Mouse (Mus musculus) kidney, postnatal 0 days (tissue): ENCODE measurements around the gene Mcrs1. TPM values are rescaled to one million over a fixed set of nuclear protein-coding genes. Genes with fewer than 3 reads are reported as not detected.

ENCODE experiments used
- ATAC-seq: fragments of 200-750 bp; cut with Nextera tagmentation; replicated peaks from 2 replicates; pipeline ENCODE4 v1.8.0; 2017; ENCODE audit warnings: low read depth, moderate number of reproducible peaks, moderate TSS enrichment, moderate library complexity; ENCODE audit not compliant: low FRiP score
- DNase-seq: peaks from one replicate; pipeline ENCODE4 v3.0.0-alpha.2; 2016; ENCODE audit warnings: low spot score
- H3K27ac ChIP-seq: fragments of 300-500 bp; sonication (generic); 2 replicates; pipeline ENCODE4 v1.5.1; 2014; ENCODE audit warnings: mild to moderate bottlenecking
- H3K27me3 ChIP-seq: fragments of 300-500 bp; sonication (generic); 2 replicates; pipeline ENCODE4 v1.6.1; 2014; ENCODE audit warnings: low read length, mixed read lengths; ENCODE audit not compliant: insufficient read depth
- H3K36me3 ChIP-seq: fragments of 300-500 bp; sonication (generic); 2 replicates; pipeline ENCODE4 v1.6.1; 2014; ENCODE audit warnings: low read length, mixed read lengths; ENCODE audit not compliant: insufficient read depth
- H3K4me1 ChIP-seq: fragments of 300-500 bp; sonication (generic); replicated peaks from 2 replicates; pipeline ENCODE4 v1.6.1; 2014; ENCODE audit warnings: antibody characterized with exemption, low read length, mixed read lengths; ENCODE audit not compliant: insufficient read depth
- H3K4me2 ChIP-seq: fragments of 300-500 bp; sonication (generic); 2 replicates; pipeline ENCODE4 v1.6.1; 2014; ENCODE audit warnings: mild to moderate bottlenecking, low read length, moderate library complexity, mixed read lengths
- H3K4me3 ChIP-seq: fragments of 300-500 bp; sonication (generic); replicated peaks from 2 replicates; pipeline ENCODE4 v1.5.1; 2014; ENCODE audit warnings: low read depth, low read length
- H3K9ac ChIP-seq: fragments of 300-500 bp; sonication (generic); 2 replicates; pipeline ENCODE4 v1.6.1; 2014; ENCODE audit warnings: low read depth, low read length
- H3K9me3 ChIP-seq: fragments of 300-500 bp; sonication (generic); replicated peaks from 2 replicates; pipeline ENCODE4 v1.6.1; 2016; ENCODE audit warnings: low read length, inconsistent platforms, mixed read lengths
- CTCF ChIP-seq: IDR thresholded peaks from 2 replicates; pipeline ENCODE4 v1.5.1; 2016; ENCODE audit warnings: antibody characterized with exemption, low read depth, mild to moderate bottlenecking, moderate library complexity
- WGBS: fragments of 180-500 bp; shearing (Covaris S2); extraction: QIAGEN DNeasy Blood & Tissue Kit; methylation state at CpG from one replicate; pipeline ENCODE4 v1.1.7; 2014; 5-methylcytosine and 5-hydroxymethylcytosine counted together
- polyA plus RNA-seq: library from polyadenylated mRNA; unstranded; fragments of >200 nt; fragmentation: Nextera tagmentation; extraction: Ambion mirVana; gene quantifications from 2 replicates; pipeline ENCODE4 v1.2.1, GENCODE M21; 2015

Gene Mcrs1
- polyA plus RNA-seq, 1 experiment from 2014 or later: 135 TPM

- H3K4me2 ChIP-seq: no peak overlapping the region
- H3K9ac ChIP-seq: no peak overlapping the region
- TF ChIP-seq CTCF: no peak
- H3K4me1 ChIP-seq: no peaks in the 10 kb centered on the region
- DNase-seq (no peak), ATAC-seq (no peak)
- no peaks in the 10 kb centered on the region for H3K9me3 ChIP-seq
- no peak overlapping the region for H3K4me3 ChIP-seq
- peaks cover 38% of the 10 kb centered on the region for H3K36me3 ChIP-seq
- WGBS: 80% methylated on average over 4 of the region's 4 CpGs
- H3K27ac ChIP-seq: no peak overlapping the region
- no peaks in the 10 kb centered on the region for H3K27me3 ChIP-seq
Measured at GRCm38 (mm10) chr15:99241249-99241648, 10.5 kb downstream of the Mcrs1 start.

GRCm38 (mm10) chr15:99240129-99240528 lies 11.6 kb downstream of the Mcrs1 start:
- Histone ChIP-seq H3K9ac (no peak overlapping the region), H3K9me3 (no peaks in the 10 kb centered on the region), H3K36me3 (peaks cover 30% of the 10 kb centered on the region), H3K4me3 (no peak overlapping the region), H3K27me3 (no peaks in the 10 kb centered on the region), H3K27ac (no peak overlapping the region), H3K4me2 (no peak overlapping the region), H3K4me1 (no peaks in the 10 kb centered on the region)
- peak; percentile 54 for DNase-seq
- no peak for ATAC-seq
- WGBS: 76% methylated on average over 4 of the region's 4 CpGs
- TF ChIP-seq CTCF: peak; percentile 65

- H3K27ac ChIP-seq: no peak overlapping the region
- H3K4me3 ChIP-seq: no peak overlapping the region
- WGBS: 59% methylated on average over 11 of the region's 11 CpGs
- H3K36me3 ChIP-seq: peaks cover 13% of the 10 kb centered on the region
- no peak for ATAC-seq
- TF ChIP-seq CTCF: no peak
- DNase-seq: no peak
- H3K9ac ChIP-seq: no peak overlapping the region
- H3K27me3 ChIP-seq: no peaks in the 10 kb centered on the region
- no peaks in the 10 kb centered on the region for H3K4me1 ChIP-seq
- H3K4me2 ChIP-seq: no peak overlapping the region
- no peaks in the 10 kb centered on the region for H3K9me3 ChIP-seq
Measured at GRCm38 (mm10) chr15:99238006-99238405, 13.8 kb downstream of the Mcrs1 start.

GRCm38 (mm10) chr15:99234326-99235010 lies 17.3 kb downstream of the Mcrs1 start:
- no peak for TF ChIP-seq CTCF
- WGBS: 67% methylated on average over 12 of the region's 12 CpGs

GRCm38 (mm10) chr15:99233719-99234118 lies 18.0 kb downstream of the Mcrs1 start:
- H3K9ac ChIP-seq: no peak overlapping the region
- 51% methylated on average over 17 of the region's 17 CpGs for WGBS
- H3K27me3 ChIP-seq: peaks cover 4% of the 10 kb centered on the region; the same call in 1 of the 2 replicates
- no peak overlapping the region for H3K4me3 ChIP-seq
- H3K4me1 ChIP-seq: no peaks in the 10 kb centered on the region
- ATAC-seq (no peak), DNase-seq (no peak)
- no peaks in the 10 kb centered on the region for H3K36me3 ChIP-seq
- no peak overlapping the region for H3K27ac ChIP-seq
- no peak for TF ChIP-seq CTCF
- H3K9me3 ChIP-seq: no peaks in the 10 kb centered on the region
- H3K4me2 ChIP-seq: no peak overlapping the region

More at GRCm38 (mm10) chr15:99234326-99235010, 17.3 kb downstream of the Mcrs1 start:
- Histone ChIP-seq H3K4me1 (no peaks in the 10 kb centered on the region), H3K36me3 (no peaks in the 10 kb centered on the region), H3K9ac (no peak overlapping the region), H3K27ac (no peak overlapping the region), H3K4me2 (no peak overlapping the region), H3K27me3 (peaks cover 4% of the 10 kb centered on the region; the same call in 1 of the 2 replicates), H3K4me3 (no peak overlapping the region), H3K9me3 (no peaks in the 10 kb centered on the region)
- ATAC-seq (no peak), DNase-seq (no peak)

GRCm38 (mm10) chr15:99231998-99232397 lies 19.8 kb downstream of the Mcrs1 start:
- 74% methylated on average over 10 of the region's 10 CpGs for WGBS
- Histone ChIP-seq H3K36me3 (no peaks in the 10 kb centered on the region), H3K4me2 (no peak overlapping the region), H3K27ac (no peak overlapping the region), H3K27me3 (peaks cover 10% of the 10 kb centered on the region), H3K9me3 (no peaks in the 10 kb centered on the region), H3K4me3 (no peak overlapping the region), H3K4me1 (no peaks in the 10 kb centered on the region), H3K9ac (no peak overlapping the region)
- no peak for DNase-seq
- TF ChIP-seq CTCF: no peak
- no peak for ATAC-seq
